Mouse (Mus musculus): ENCODE results near the gene Agtr1a.

DNA sequence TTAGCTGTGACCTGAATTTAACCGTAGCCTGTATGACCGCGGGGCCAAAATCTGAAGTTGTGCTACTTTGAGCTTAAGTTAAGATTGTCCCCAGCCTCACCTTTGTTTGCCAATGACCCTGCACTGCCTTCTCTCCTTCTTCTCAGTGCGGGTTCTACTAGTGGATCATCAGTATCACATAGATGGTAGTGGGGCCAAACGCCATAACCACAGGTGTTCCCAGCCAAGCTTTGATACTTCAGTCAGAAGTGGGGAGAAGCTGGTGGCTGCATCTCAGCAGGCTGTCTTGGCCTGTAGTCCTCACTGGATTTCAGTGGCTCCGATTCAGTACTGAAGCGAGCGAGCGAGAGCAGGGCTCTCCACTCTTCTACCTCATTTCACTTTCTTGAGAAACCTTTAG lies 672 bp downstream of the Agtr1a start:
- TF ChIP-seq CTCF (IDR thresholded peaks at IDR 0.05; ENCODE audit: extremely low read depth, insufficient read depth, low read length) (no peak), POLR2A (IDR thresholded peaks at IDR 0.05; ENCODE audit: extremely low read depth, insufficient read depth, low read length) (no peak)
